In genomic region chr3:27206577-27206976, GRCm38 (mm10) we compare ENCODE assay signal across 28 mouse cellular contexts. TPM values are rescaled to one million over a fixed set of nuclear protein-coding genes. Genes with fewer than 3 reads are reported as not detected.
DNase-seq lines count a peak whose midpoint lies in the region; ATAC-seq lines count a peak whose summit lies in the region.
"Had no signal": no experiment of that assay in that cellular context is flagged by ENCODE, and none has a peak within 500 bp of the region (broad histone marks: within the 10 kb centered on the region; RNA-seq: fewer than 3 reads in every experiment).

No protein-coding gene starts in this region.

- H3K36me3 ChIP-seq in heart, embryonic 12.5 days: no peaks in the 10 kb centered on the region
- no peaks in the 10 kb centered on the region for H3K36me3 ChIP-seq in kidney, embryonic 14.5 days (ENCODE audit: control insufficient read depth, insufficient read depth, low read length)
- H3K36me3 ChIP-seq in embryonic facial prominence, embryonic 14.5 days (ENCODE audit: control insufficient read depth, insufficient read depth, low read length): no peaks in the 10 kb centered on the region
- H3K36me3 ChIP-seq in macrophage (ENCODE audit: inconsistent target): peaks cover 47% of the 10 kb centered on the region
- H3K36me3 ChIP-seq: forebrain, embryonic 10.5 days; limb, embryonic 12.5 days; midbrain, embryonic 13.5 days had no signal

- H3K4me1 ChIP-seq in heart, embryonic 12.5 days (replicated peaks): peaks cover 28% of the 10 kb centered on the region
- no peaks in the 10 kb centered on the region; the same call in 1 of the 2 replicates for H3K4me1 ChIP-seq in kidney, embryonic 14.5 days (ENCODE audit: control insufficient read depth, insufficient read depth, low read length)
- peaks cover 11% of the 10 kb centered on the region; the same call in 1 of the 2 replicates for H3K4me1 ChIP-seq in embryonic facial prominence, embryonic 14.5 days (ENCODE audit: control insufficient read depth, insufficient read depth, low read length)
- H3K4me1 ChIP-seq: midbrain, embryonic 13.5 days had no signal

- no peak overlapping the region for H3K4me2 ChIP-seq in heart, embryonic 12.5 days
- no peak overlapping the region for H3K4me2 ChIP-seq in kidney, embryonic 14.5 days (replicated peaks; ENCODE audit: low read depth, low read length)
- H3K4me2 ChIP-seq in embryonic facial prominence, embryonic 14.5 days (ENCODE audit: low read depth, low read length): no peak overlapping the region
- H3K4me2 ChIP-seq: hindbrain, embryonic 14.5 days; limb, embryonic 12.5 days; liver, embryonic 11.5 days; midbrain, embryonic 13.5 days had no signal

- H3K9me3 ChIP-seq in heart, embryonic 12.5 days (replicated peaks): no peaks in the 10 kb centered on the region
- 0 out of 2 replicates have a peak, but pooled peaks cover 5% of the 10 kb centered on the region for H3K9me3 ChIP-seq in kidney, embryonic 14.5 days (ENCODE audit: control insufficient read depth, low read length)
- H3K9me3 ChIP-seq in embryonic facial prominence, embryonic 14.5 days (ENCODE audit: control insufficient read depth, low read length): no peaks in the 10 kb centered on the region
- H3K9me3 ChIP-seq: forebrain, embryonic 10.5 days; midbrain, embryonic 13.5 days had no signal

- no peak overlapping the region for H3K9ac ChIP-seq in heart, embryonic 12.5 days
- H3K9ac ChIP-seq in kidney, embryonic 14.5 days (ENCODE audit: low read depth, low read length): no peak overlapping the region
- no peak overlapping the region for H3K9ac ChIP-seq in embryonic facial prominence, embryonic 14.5 days (ENCODE audit: low read depth, low read length)
- H3K9ac ChIP-seq: hindbrain, embryonic 14.5 days; limb, embryonic 12.5 days; midbrain, embryonic 13.5 days had no signal

- H3K27me3 ChIP-seq in heart, embryonic 12.5 days (replicated peaks): no peaks in the 10 kb centered on the region
- no peaks in the 10 kb centered on the region for H3K27me3 ChIP-seq in kidney, embryonic 14.5 days (ENCODE audit: control insufficient read depth, insufficient read depth, low read length)
- no peaks in the 10 kb centered on the region for H3K27me3 ChIP-seq in embryonic facial prominence, embryonic 14.5 days (replicated peaks; ENCODE audit: control insufficient read depth, insufficient read depth, low read length)
- H3K27me3 ChIP-seq: CH12.LX; limb, embryonic 12.5 days; midbrain, embryonic 13.5 days; Patski had no signal

- no peak for ATAC-seq in heart, embryonic 12.5 days (ENCODE audit: insufficient number of reproducible peaks, low FRiP score)
- peak; percentile 21; the same call in 1 of the 2 replicates for ATAC-seq in kidney, embryonic 14.5 days (ENCODE audit: low FRiP score, low TSS enrichment)
- ATAC-seq in embryonic facial prominence, embryonic 14.5 days (ENCODE audit: low read depth): no peak
- ATAC-seq in erythroid progenitor cell, adult 5-6 weeks (replicated peaks; ENCODE audit: low FRiP score, poor library complexity, severe bottlenecking): no peak
- ATAC-seq in megakaryocyte-erythroid progenitor cell, adult 5-6 weeks (replicated peaks; ENCODE audit: low FRiP score, low TSS enrichment, poor library complexity, severe bottlenecking): no peak
- ATAC-seq: forebrain, embryonic 16.5 days; inflammation-experienced regulatory T-cells, adult 6 months; midbrain, embryonic 13.5 days; Patski had no signal

- H3K4me3 ChIP-seq in heart, embryonic 12.5 days: no peak overlapping the region
- H3K4me3 ChIP-seq in kidney, embryonic 14.5 days (ENCODE audit: low read length): no peak overlapping the region
- no peak overlapping the region for H3K4me3 ChIP-seq in embryonic facial prominence, embryonic 14.5 days (ENCODE audit: low read depth, low read length)
- H3K4me3 ChIP-seq in macrophage (ENCODE audit: inconsistent target): no peak overlapping the region
- H3K4me3 ChIP-seq: forebrain, embryonic 10.5 days; heart, adult 2 months; layer of hippocampus, adult 2 months; limb, embryonic 12.5 days; midbrain, embryonic 13.5 days had no signal

- H3K27ac ChIP-seq in heart, embryonic 12.5 days (ENCODE audit: poor library complexity, severe bottlenecking): peak overlapping the region; percentile 35; the same call in 1 of the 2 replicates
- H3K27ac ChIP-seq in kidney, embryonic 14.5 days (ENCODE audit: low read depth, low read length): peak overlapping the region; percentile 18; the same call in 1 of the 2 replicates
- peak overlapping the region; percentile 45; the same call in 1 of the 2 replicates for H3K27ac ChIP-seq in embryonic facial prominence, embryonic 14.5 days (replicated peaks; ENCODE audit: low read depth, low read length)
- peak overlapping the region; percentile 8 for H3K27ac ChIP-seq in macrophage
- H3K27ac ChIP-seq: forebrain, embryonic 10.5 days; heart, adult 2 months; hindbrain, embryonic 14.5 days; limb, embryonic 12.5 days; midbrain, embryonic 13.5 days had no signal

- 84% methylated on average over 8 of the region's 8 CpGs for WGBS in heart, embryonic 12.5 days
- 80% methylated on average over 8 of the region's 8 CpGs for WGBS in kidney, embryonic 14.5 days
- WGBS in embryonic facial prominence, embryonic 14.5 days: 85% methylated on average over 8 of the region's 8 CpGs
- 95% methylated on average over 8 of the region's 8 CpGs for WGBS in macrophage (ENCODE audit: missing documents)

- no peak for DNase-seq in heart, adult 11 months
- no peak for DNase-seq in kidney, adult 18-20 months
- DNase-seq in embryonic facial prominence, embryonic 14.5 days (ENCODE audit: low spot score): no peak
- DNase-seq: adrenal gland, adult 2 months; B cell, adult 2 months; cerebellum, adult 18-20 months; cerebellum, postnatal 14 days; gastrocnemius, postnatal 25 days; heart, adult 2 months; heart, postnatal 4 days; lung, adult 18-20 months; lung, postnatal 14 days; thymus, postnatal 14 days had no signal

- H3K79me2 ChIP-seq in macrophage (ENCODE audit: inconsistent target): peaks cover 87% of the 10 kb centered on the region

RNA-seq across cellular contexts. Expression of gene Nceh1, which starts 23.8 kb away (rescaled TPM):
- polyA plus RNA-seq in heart, embryonic 12.5 days (2016; fragmentation: Nextera tagmentation; extraction: Ambion mirVana): 12.3 and 13.3 TPM in 2 replicates
- polyA plus RNA-seq in kidney, embryonic 14.5 days (2014; fragmentation: Nextera tagmentation; extraction: Ambion mirVana): 7.8 and 9.3 TPM in 2 replicates
- 4.3 and 6.8 TPM in 2 replicates for polyA plus RNA-seq in embryonic facial prominence, embryonic 14.5 days (2014; fragmentation: Nextera tagmentation; extraction: Ambion mirVana)
- total RNA-seq in macrophage (2018; cell fraction: chromatin; rRNA removed): 100 to 1,000 TPM in 9 of 26 experiments, 10 to 100 TPM in 17; 18.6 to 236 (median 77.9) TPM
- total RNA-seq in macrophage (2018; cell fraction: cytosol; rRNA removed): 100 to 1,000 TPM; 111 to 455 (median 227) TPM
- total RNA-seq in macrophage (2018; cell fraction: nucleus; rRNA removed): 100 to 1,000 TPM in 25 of 26 experiments, 10 to 100 TPM in 1; 73.4 to 406 (median 223) TPM
- polyA plus RNA-seq in macrophage (2018): 212 to 280 TPM (median 251 TPM) in 3 replicates
- total RNA-seq in erythroid progenitor cell, adult 5-6 weeks (2015; ENCODE audit: low replicate concordance): 3.8 and 15.5 TPM in 2 replicates
- 4.1 and 7.3 TPM in 2 replicates for total RNA-seq in erythroid progenitor cell, adult 5-6 weeks (2017; ENCODE audit: low replicate concordance)
- 4.3 and 8.4 TPM in 2 replicates for total RNA-seq in megakaryocyte-erythroid progenitor cell, adult 5-6 weeks (2014; fragmentation: Nextera tagmentation)
- 6.4 and 16.3 TPM in 2 replicates for total RNA-seq in megakaryocyte-erythroid progenitor cell, adult 5-6 weeks (2017)

RNA-seq across cellular contexts. Expression of gene Ect2, which starts 52.9 kb away (rescaled TPM):
- polyA plus RNA-seq in heart, embryonic 12.5 days (2016; fragmentation: Nextera tagmentation; extraction: Ambion mirVana): 64.0 and 67.5 TPM in 2 replicates
- 43.3 and 69.8 TPM in 2 replicates for polyA plus RNA-seq in kidney, embryonic 14.5 days (2014; fragmentation: Nextera tagmentation; extraction: Ambion mirVana)
- 35.6 and 40.5 TPM in 2 replicates for polyA plus RNA-seq in embryonic facial prominence, embryonic 14.5 days (2014; fragmentation: Nextera tagmentation; extraction: Ambion mirVana)
- 10 to 100 TPM in 6 of 26 experiments, 1 to 10 TPM in 20; 2.1 to 30.7 (median 7.5) TPM for total RNA-seq in macrophage (2018; cell fraction: chromatin; rRNA removed)
- 1 to 10 TPM in 25 of 26 experiments, under 1 TPM in 1; 0.91 to 4.3 (median 2.3) TPM for total RNA-seq in macrophage (2018; cell fraction: cytosol; rRNA removed)
- 10 to 100 TPM in 1 of 26 experiments, 1 to 10 TPM in 24, under 1 TPM in 1; 0.94 to 19.1 (median 2.9) TPM for total RNA-seq in macrophage (2018; cell fraction: nucleus; rRNA removed)
- polyA plus RNA-seq in macrophage (2018): 1.3 to 5.8 TPM (median 2.8 TPM) in 3 replicates
- 188 and 294 TPM in 2 replicates for total RNA-seq in erythroid progenitor cell, adult 5-6 weeks (2015; ENCODE audit: low replicate concordance)
- 311 and 332 TPM in 2 replicates for total RNA-seq in erythroid progenitor cell, adult 5-6 weeks (2017; ENCODE audit: low replicate concordance)
- 40.0 and 42.6 TPM in 2 replicates for total RNA-seq in megakaryocyte-erythroid progenitor cell, adult 5-6 weeks (2014; fragmentation: Nextera tagmentation)
- total RNA-seq in megakaryocyte-erythroid progenitor cell, adult 5-6 weeks (2017): 39.2 and 42.0 TPM in 2 replicates

Comparison
In these comparisons a context has a peak if more than half of its experiments do, and no peak if none do; other contexts are left out.
1. RNA of gene Nceh1, which starts 23.8 kb away (polyA plus RNA-seq): 212 to 280 TPM in macrophage; 12.3 to 13.3 TPM in heart, embryonic 12.5 days, 7.8 to 9.3 TPM in kidney, embryonic 14.5 days and 4.3 to 6.8 TPM in embryonic facial prominence, embryonic 14.5 days; every median in the first group is over 10 times any median in the second.
2. Peak in every context shown above with its lines, with median percentiles within 50 percentile points of each other: H3K27ac ChIP-seq.